Mouse (Mus musculus) E14TG2a.4 (cell line): ENCODE measurements around the gene Wfs1.

Source experiments
- CTCF ChIP-seq: conservative IDR thresholded peaks from 2 replicates; pipeline ENCODE4 v1.5.1; 2014; ENCODE audit warnings: low read length
- NANOG ChIP-seq: IDR thresholded peaks from 2 replicates; pipeline ENCODE4 v1.6.1; 2014; ENCODE audit warnings: borderline replicate concordance, low read length, mixed read lengths
- POU5F1 ChIP-seq: IDR thresholded peaks from 2 replicates; pipeline ENCODE4 v1.6.1; 2014; ENCODE audit warnings: low read length, borderline replicate concordance

DNA sequence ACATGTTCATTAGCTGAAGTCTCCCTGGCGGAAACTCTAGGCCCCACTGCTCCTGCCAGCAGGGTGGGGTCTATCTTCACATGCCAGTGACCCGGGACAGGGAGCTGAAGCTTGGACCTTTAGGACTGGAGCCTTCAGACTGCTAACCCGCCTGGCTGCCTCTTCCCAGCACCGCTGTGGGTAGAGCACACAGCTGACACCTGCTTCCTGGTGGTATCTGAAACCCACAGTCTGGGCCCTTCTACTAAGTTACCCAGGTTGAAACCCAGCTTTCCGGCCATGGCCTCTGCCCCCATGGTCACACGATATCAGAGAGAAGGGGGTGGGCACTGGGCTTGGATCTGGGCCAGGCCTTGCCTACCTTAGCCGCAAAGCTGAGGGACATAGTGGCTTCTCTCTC, 9.4 kb downstream of the Wfs1 start:
- no peak for TF ChIP-seq CTCF
- no peak for TF ChIP-seq POU5F1
- TF ChIP-seq NANOG, result no peak
